Mouse (Mus musculus) midbrain, embryonic 12.5 days (tissue): Measurements from ENCODE around the gene Ano10. TPM values are rescaled to one million over a fixed set of nuclear protein-coding genes. Genes with fewer than 3 reads are reported as not detected.

Experiments
- ATAC-seq: fragments of 200-750 bp; cut with Nextera tagmentation; 2 replicates; pipeline ENCODE4 v1.8.0; 2017; ENCODE audit warnings: low read depth, moderate TSS enrichment, moderate library complexity; ENCODE audit not compliant: low FRiP score
- H3K27ac ChIP-seq: fragments of 300-500 bp; sonication (generic); replicated peaks from 2 replicates; pipeline ENCODE4 v1.5.1; 2016; ENCODE audit warnings: mild to moderate bottlenecking
- H3K27me3 ChIP-seq: fragments of 300-500 bp; sonication (generic); 2 replicates; pipeline ENCODE4 v1.6.1; 2016; ENCODE audit warnings: mild to moderate bottlenecking
- H3K36me3 ChIP-seq: fragments of 300-500 bp; sonication (generic); 2 replicates; pipeline ENCODE4 v1.6.1; 2016
- H3K4me1 ChIP-seq: fragments of 300-500 bp; sonication (generic); 2 replicates; pipeline ENCODE4 v1.6.1; 2016
- H3K4me2 ChIP-seq: fragments of 300-500 bp; sonication (generic); replicated peaks from 2 replicates; pipeline ENCODE4 v1.6.1; 2016; ENCODE audit warnings: mild to moderate bottlenecking, moderate library complexity
- H3K4me3 ChIP-seq: fragments of 300-500 bp; sonication (generic); 2 replicates; pipeline ENCODE4 v1.5.1; 2016; ENCODE audit warnings: mild to moderate bottlenecking
- H3K9ac ChIP-seq: fragments of 300-500 bp; sonication (generic); replicated peaks from 2 replicates; pipeline ENCODE4 v1.6.1; 2016; ENCODE audit warnings: mild to moderate bottlenecking, moderate library complexity
- H3K9me3 ChIP-seq: fragments of 300-500 bp; sonication (generic); 2 replicates; pipeline ENCODE4 v1.6.1; 2016; ENCODE audit warnings: mild to moderate bottlenecking
- WGBS: fragments of 180-500 bp; shearing (Covaris S2); methylation state at CpG from one replicate; pipeline ENCODE4 v1.1.7; 2016; 5-methylcytosine and 5-hydroxymethylcytosine counted together
- polyA plus RNA-seq: library from polyadenylated mRNA; unstranded; fragments of >200 nt; fragmentation: Nextera tagmentation; extraction: Ambion mirVana; gene quantifications from 2 replicates; pipeline ENCODE4 v1.2.1, GENCODE M21; 2016

The Ano10 gene
- polyA plus RNA-seq, 1 experiment from 2014 or later, result 44.7 TPM

DNA sequence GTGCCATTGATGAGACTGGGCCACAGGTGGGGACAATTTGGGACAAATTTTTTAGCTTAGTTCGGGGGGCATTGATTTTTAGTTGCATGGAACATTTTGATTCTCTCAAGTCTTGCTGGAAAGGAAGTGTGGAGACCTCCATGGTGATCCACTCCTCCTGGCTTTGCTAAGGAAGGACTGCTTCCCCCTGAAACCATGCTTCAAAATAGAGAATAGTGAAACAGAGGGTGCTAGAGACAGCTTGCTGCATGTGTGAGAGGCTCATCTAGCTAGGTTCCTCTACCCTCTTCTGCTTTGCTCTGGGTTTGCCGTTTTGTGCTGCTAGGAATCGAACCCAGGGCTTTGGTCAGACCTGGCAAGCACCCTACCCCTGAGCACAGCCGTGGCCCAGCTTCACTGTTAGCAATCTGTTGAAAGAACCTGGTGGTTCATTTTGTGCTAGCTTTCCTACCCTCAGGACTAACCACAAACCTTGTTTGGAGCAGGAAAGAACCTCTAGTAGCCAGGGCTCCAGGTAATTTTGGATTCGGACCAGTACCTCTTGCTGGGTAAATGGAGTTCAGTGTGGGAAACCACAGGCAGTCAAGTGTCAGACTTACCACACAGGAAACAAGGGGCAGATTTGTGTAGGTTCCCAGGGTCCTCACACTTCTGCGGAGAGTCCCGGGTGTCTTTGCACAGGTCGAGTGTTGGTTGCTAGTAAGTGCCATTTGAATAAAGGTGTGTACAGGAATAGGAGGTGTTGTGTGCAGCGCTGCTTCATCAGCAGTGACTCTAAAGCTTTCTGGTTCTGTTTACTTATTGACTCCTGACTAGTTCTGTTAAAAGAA is 144.0 kb downstream of the Ano10 start:
- H3K36me3 ChIP-seq, result no peaks in the 10 kb centered on the region
- no peak overlapping the region for H3K9ac ChIP-seq
- no peaks in the 10 kb centered on the region for H3K9me3 ChIP-seq
- ATAC-seq, result no peak
- no peak overlapping the region for H3K4me3 ChIP-seq
- WGBS, result 89% methylated on average over 9 of the region's 9 CpGs
- H3K4me2 ChIP-seq, result no peak overlapping the region
- H3K27me3 ChIP-seq, result no peaks in the 10 kb centered on the region
- peaks cover 3% of the 10 kb centered on the region for H3K4me1 ChIP-seq
- no peak overlapping the region for H3K27ac ChIP-seq

DNA sequence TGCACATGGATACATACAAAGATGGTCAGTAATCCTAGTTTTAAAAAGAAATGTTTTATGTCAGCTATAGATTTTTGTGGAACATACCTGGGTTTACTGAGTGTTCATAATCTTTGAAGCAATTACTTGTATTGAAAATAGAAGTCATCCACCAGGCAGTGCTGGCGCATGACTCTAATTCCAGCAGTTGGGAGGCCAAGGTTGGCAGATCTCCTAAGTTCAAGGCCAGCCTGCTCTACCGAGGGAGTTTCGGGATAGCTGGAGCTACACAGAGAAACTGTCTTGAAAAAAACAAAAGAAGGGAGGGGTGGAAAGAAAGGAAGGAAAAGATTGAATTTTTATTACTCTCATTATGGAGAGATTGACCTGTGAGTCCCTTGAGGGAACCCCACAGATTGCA is 145.9 kb downstream of the Ano10 start:
- no peak for ATAC-seq
- Histone ChIP-seq H3K9me3 (no peaks in the 10 kb centered on the region), H3K4me3 (no peak overlapping the region), H3K27me3 (no peaks in the 10 kb centered on the region), H3K4me1 (peaks cover 3% of the 10 kb centered on the region), H3K4me2 (no peak overlapping the region), H3K9ac (no peak overlapping the region), H3K36me3 (peaks cover 11% of the 10 kb centered on the region), H3K27ac (no peak overlapping the region)
- WGBS, result 93% methylated on average over 3 of the region's 3 CpGs

DNA sequence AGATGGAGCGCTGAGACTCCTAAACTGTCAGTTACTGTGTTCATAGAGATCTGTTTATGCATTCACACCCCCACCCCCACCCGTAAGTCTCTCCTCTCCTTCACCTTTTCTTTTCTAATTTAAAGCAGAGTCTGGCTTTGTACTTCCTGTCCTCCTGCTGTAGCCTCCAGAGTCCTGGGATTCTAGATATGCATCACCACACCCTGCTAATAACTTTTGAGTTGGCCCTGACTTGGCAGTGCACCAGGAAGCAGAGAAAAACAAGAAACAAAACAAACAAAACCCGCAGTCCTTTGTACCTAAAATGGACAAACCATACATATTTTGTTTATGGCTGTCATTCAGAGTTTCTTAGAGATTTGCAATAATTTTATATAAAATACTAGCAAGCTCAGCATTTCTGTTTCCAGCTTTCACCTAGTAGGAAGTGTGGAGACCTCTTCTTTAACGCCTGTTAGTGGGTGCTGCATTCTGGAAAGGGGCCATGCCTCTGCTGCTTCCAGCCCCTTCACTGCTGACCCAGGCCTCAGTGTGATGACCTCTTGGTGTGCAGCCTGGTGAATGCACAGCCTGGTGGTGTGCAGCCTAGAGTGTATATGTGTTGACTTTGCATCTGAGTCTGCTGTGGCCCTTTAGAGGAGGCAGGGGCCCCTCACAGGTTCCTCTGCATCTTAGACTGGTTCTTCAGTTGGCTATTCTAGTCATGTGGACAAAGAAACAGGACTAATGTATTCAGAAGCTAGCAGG is 147.9 kb downstream of the Ano10 start:
- no peak for ATAC-seq
- H3K27ac ChIP-seq, result no peak overlapping the region
- H3K27me3 ChIP-seq, result no peaks in the 10 kb centered on the region

DNA sequence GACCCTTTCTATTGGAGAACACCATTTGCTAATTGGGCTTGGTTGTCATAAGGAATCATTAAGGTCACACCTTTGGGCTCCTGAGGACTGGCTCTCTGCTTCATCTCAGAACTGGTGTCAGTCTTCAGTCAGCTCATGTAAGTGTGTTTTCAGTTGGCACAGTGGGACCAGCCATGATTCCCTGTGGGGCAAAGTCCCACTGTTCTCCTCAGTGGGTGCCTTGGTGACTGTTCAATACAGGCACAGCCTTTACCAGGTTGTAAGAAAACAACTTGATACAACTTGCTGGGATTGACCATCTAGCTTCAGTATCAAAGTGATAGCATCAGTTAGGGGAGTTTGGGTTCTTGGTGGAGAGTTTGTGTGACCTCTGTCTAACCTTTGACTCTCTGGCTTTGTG is 148.5 kb downstream of the Ano10 start:
- ATAC-seq, result no peak
- H3K9ac ChIP-seq, result no peak overlapping the region
- H3K36me3 ChIP-seq, result peaks cover 11% of the 10 kb centered on the region

More for the DNA sequence above, 147.9 kb downstream of the Ano10 start:
- Histone ChIP-seq H3K4me2 (no peak overlapping the region), H3K9me3 (no peaks in the 10 kb centered on the region), H3K36me3 (peaks cover 11% of the 10 kb centered on the region), H3K4me1 (peaks cover 9% of the 10 kb centered on the region), H3K9ac (no peak overlapping the region), H3K4me3 (no peak overlapping the region)
- WGBS, result 87% methylated on average over 4 of the region's 4 CpGs

DNA sequence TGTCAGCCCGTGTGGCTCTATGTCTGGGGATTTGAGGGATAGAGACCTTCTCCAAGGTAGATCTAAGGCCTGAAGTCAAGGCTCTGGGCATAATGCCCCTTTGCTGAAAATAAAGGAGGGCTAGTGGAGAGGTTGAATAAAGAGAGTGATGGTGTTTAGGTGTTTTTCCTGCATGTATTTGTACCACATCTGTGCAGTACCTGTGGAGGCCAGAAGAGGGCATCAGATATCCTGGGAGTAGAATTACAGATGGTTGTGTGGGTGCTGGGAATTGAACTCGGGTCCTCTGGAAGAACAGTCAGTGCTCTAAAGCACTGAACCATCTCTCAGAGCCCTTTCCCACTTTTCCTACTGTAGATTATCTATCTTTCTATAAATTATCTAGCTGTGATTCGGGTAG is 149.4 kb downstream of the Ano10 start:
- ATAC-seq, result no peak
- H3K27me3 ChIP-seq, result no peaks in the 10 kb centered on the region
- 96% methylated on average over 3 of the region's 3 CpGs for WGBS
- no peak overlapping the region for H3K27ac ChIP-seq
- H3K9ac ChIP-seq, result no peak overlapping the region
- H3K4me2 ChIP-seq, result no peak overlapping the region
- peaks cover 9% of the 10 kb centered on the region for H3K4me1 ChIP-seq
- no peak overlapping the region for H3K4me3 ChIP-seq
- peaks cover 11% of the 10 kb centered on the region for H3K36me3 ChIP-seq
- no peaks in the 10 kb centered on the region for H3K9me3 ChIP-seq

More for the DNA sequence above, 148.5 kb downstream of the Ano10 start:
- H3K4me2 ChIP-seq, result no peak overlapping the region
- no peak overlapping the region for H3K27ac ChIP-seq
- H3K4me3 ChIP-seq, result no peak overlapping the region
- no peaks in the 10 kb centered on the region for H3K9me3 ChIP-seq
- peaks cover 9% of the 10 kb centered on the region for H3K4me1 ChIP-seq
- H3K27me3 ChIP-seq, result no peaks in the 10 kb centered on the region

DNA sequence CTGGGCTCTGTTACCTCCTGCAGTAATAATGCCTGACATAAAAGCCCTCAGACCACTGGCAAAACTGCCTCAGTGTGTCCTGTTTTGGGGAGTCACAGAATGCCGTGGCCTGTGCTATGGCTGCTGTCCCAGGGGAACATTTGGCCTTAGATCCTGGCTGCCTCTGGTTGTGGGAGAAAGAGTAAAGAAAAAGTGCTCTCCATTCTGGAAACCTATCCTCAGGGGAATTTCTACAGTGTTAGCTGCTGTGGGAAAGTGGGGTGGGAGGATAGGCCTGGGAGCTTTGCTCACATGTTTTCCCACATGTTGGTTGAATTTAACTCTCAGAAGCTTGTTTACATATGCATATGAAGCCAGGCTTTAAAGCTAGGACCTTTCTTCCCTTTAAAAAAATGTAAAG is 151.0 kb downstream of the Ano10 start:
- Histone ChIP-seq H3K9ac (no peak overlapping the region; the same call in 1 of the 2 replicates), H3K4me3 (no peak overlapping the region), H3K4me1 (peaks cover 13% of the 10 kb centered on the region), H3K4me2 (no peak overlapping the region), H3K9me3 (no peaks in the 10 kb centered on the region), H3K27ac (peak overlapping the region; percentile 42; the same call in 1 of the 2 replicates), H3K27me3 (no peaks in the 10 kb centered on the region), H3K36me3 (peaks cover 11% of the 10 kb centered on the region)
- ATAC-seq, result no peak
- 74% methylated on average over 1 of the region's 1 CpGs for WGBS

DNA sequence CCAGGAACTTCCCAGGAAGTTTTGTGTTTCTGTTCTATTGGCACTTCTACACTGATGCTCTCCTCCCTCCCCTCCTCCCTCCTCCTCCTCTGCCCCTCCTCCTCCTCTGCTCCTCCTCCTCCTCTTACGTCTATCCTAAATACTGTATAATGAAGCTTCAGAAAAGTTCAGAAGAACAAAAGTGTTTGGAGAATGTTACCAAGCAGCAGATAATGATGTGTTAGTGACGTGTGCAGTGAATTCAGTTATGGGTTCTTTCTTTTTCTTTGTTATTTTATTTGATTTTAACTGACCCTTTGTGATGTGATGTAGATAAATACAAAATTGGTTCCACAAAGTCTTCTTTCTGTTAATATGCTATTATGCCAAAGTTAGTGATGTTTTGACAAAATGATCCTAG is 155.0 kb downstream of the Ano10 start:
- Histone ChIP-seq H3K4me1 (peaks cover 10% of the 10 kb centered on the region; the same call in 1 of the 2 replicates), H3K4me2 (no peak overlapping the region), H3K9ac (no peak overlapping the region), H3K4me3 (no peak overlapping the region), H3K27me3 (no peaks in the 10 kb centered on the region), H3K36me3 (peaks cover 9% of the 10 kb centered on the region), H3K9me3 (no peaks in the 10 kb centered on the region), H3K27ac (no peak overlapping the region)
- ATAC-seq, result no peak
- WGBS, result 57% methylated on average over 2 of the region's 2 CpGs

DNA sequence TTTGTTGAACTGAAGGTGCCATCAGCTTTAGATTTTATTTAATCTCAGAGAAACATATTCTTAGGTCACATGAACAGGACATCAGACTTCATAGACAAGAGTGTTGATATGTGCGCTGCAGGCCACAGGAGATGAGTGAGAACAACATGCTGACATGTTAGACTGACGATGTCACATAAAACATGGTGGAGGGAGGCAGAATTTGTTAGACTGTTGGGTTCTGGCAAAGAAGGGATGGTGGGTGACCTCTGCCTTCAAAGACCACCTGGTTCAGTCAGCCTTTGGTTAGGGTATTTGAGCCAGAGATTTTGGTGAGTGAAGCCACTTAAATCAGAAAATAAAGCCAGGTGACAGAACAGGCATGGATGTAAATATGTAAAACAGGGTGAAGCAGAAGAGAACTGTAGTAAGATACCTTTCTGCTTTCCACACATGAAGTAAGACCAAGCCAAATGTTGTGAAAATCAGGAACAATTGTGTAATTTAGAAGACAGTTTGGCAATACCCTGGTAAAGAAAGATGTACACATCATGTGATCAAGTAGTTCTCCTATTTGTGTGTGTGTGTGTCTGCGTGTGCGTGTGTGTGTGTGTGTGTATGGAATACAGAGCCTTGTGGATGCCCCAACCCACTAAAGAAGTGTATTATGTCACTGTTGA is 155.7 kb downstream of the Ano10 start:
- H3K4me3 ChIP-seq, result no peak overlapping the region
- H3K9ac ChIP-seq, result no peak overlapping the region
- H3K36me3 ChIP-seq, result peaks cover 7% of the 10 kb centered on the region; the same call in 1 of the 2 replicates
- no peak overlapping the region for H3K27ac ChIP-seq
- ATAC-seq, result no peak
- H3K27me3 ChIP-seq, result no peaks in the 10 kb centered on the region
- WGBS, result 95% methylated on average over 4 of the region's 4 CpGs
- no peak overlapping the region for H3K4me2 ChIP-seq
- H3K4me1 ChIP-seq, result peaks cover 10% of the 10 kb centered on the region; the same call in 1 of the 2 replicates
- no peaks in the 10 kb centered on the region for H3K9me3 ChIP-seq

DNA sequence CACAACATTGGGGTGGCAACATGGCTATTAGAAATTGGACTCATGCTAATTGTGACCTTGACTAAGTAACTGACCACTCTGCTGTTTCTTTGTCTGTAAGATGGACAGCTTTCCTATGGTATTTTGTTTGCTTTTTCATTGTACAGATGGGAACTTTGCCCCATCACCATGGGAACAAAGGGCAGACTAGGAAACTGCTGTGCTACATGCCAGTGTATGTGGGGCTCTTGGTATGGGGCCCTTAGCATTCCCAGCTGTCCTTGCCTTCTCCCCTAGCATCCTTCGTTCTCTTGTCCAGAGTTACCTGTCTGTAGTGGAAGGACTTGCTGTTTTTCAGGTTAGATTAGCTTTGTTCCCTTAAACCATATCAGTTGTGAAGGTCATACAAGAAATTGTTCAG is 156.3 kb downstream of the Ano10 start:
- no peak overlapping the region for H3K27ac ChIP-seq
- no peak overlapping the region for H3K4me3 ChIP-seq
- H3K9me3 ChIP-seq, result no peaks in the 10 kb centered on the region
- H3K27me3 ChIP-seq, result no peaks in the 10 kb centered on the region
- peaks cover 7% of the 10 kb centered on the region; the same call in 1 of the 2 replicates for H3K36me3 ChIP-seq
- no peak overlapping the region for H3K4me2 ChIP-seq
- no peak overlapping the region for H3K9ac ChIP-seq
- 59% methylated on average over 1 of the region's 1 CpGs for WGBS
- ATAC-seq, result no peak
- peaks cover 10% of the 10 kb centered on the region; the same call in 1 of the 2 replicates for H3K4me1 ChIP-seq

DNA sequence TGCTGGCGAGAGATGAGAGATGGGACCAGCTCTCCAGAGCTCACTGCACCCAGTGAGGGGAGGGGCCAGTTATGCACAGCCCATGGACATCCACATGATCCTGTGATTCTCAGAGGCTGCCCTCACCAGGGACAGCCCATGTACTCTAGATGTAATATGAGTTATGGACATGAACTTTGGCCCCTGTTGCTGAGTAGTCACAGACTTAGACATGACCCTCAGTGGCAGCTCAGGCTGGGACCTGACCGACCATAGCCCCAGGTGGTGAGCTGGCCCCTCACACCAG is 158.4 kb downstream of the Ano10 start:
- H3K27ac ChIP-seq, result no peak overlapping the region
- H3K36me3 ChIP-seq, result peaks cover 7% of the 10 kb centered on the region; the same call in 1 of the 2 replicates
- H3K27me3 ChIP-seq, result no peaks in the 10 kb centered on the region
- WGBS, result 89% methylated on average over 2 of the region's 2 CpGs
- H3K4me1 ChIP-seq, result 0 out of 2 replicates have a peak, but pooled peaks cover 5% of the 10 kb centered on the region
- ATAC-seq, result no peak
- H3K9me3 ChIP-seq, result no peaks in the 10 kb centered on the region
- H3K4me2 ChIP-seq, result no peak overlapping the region
- no peak overlapping the region for H3K9ac ChIP-seq
- H3K4me3 ChIP-seq, result no peak overlapping the region

DNA sequence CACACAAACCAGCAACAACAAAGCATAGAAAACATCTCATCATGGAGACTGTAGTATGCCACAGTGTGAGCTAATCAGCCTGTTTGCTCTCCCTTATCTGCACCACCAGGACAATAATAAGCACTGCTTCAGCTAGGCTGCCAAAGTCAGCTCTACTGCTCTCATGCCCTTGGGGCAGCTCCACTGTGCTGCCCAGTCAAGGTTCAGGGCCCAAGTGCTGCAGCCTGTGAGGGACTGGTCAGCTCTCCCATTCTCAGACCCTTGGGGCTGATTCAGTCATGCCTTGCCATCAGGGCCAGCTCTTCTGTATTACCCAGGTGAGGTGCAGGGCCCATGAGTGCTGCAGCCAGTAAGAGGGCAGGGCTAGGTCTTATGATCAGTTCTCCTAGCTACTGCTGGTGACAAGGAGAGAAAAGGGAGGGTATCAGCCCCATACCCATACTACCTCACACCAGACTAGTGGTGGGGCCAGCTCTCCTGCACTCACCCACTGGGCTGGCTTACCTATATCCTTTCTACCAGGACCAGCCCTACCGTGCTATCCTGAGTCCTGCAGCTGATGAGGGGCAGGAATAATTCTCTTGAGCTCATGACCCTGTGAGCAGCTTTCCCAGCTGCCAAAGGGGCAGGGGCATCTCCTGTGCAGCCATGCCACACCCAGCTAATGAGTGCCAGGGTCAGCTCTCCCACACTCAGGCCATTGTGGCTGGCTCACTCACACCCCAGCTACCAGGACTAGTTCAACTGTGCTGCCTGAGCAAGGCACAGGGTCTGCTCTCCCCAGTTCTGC is 158.9 kb downstream of the Ano10 start:
- no peak for ATAC-seq
- WGBS, result 83% methylated on average over 1 of the region's 1 CpGs
- H3K4me3 ChIP-seq, result no peak overlapping the region
- 0 out of 2 replicates have a peak, but pooled peaks cover 8% of the 10 kb centered on the region for H3K4me1 ChIP-seq
- H3K9me3 ChIP-seq, result no peaks in the 10 kb centered on the region
- H3K36me3 ChIP-seq, result peaks cover 7% of the 10 kb centered on the region; the same call in 1 of the 2 replicates
- H3K9ac ChIP-seq, result no peak overlapping the region
- no peak overlapping the region for H3K4me2 ChIP-seq
- H3K27me3 ChIP-seq, result no peaks in the 10 kb centered on the region
- H3K27ac ChIP-seq, result no peak overlapping the region
